Mouse (Mus musculus) forebrain, embryonic 15.5 days (tissue): Measurements from ENCODE around the gene Dnmbp. TPM values are rescaled to one million over a fixed set of nuclear protein-coding genes. Genes with fewer than 3 reads are reported as not detected.

ENCODE experiments used
- ATAC-seq: fragments of 200-750 bp; cut with Nextera tagmentation; replicated peaks from 2 replicates; pipeline ENCODE4 v1.8.0; 2017; ENCODE audit warnings: mild to moderate bottlenecking, moderate TSS enrichment, moderate library complexity
- H3K27ac ChIP-seq: fragments of 300-500 bp; sonication (generic); replicated peaks from 2 replicates; pipeline ENCODE4 v1.5.1; 2015; ENCODE audit warnings: mild to moderate bottlenecking, inconsistent platforms
- H3K27me3 ChIP-seq: fragments of 300-500 bp; sonication (generic); 2 replicates; pipeline ENCODE4 v1.6.1; 2015; ENCODE audit warnings: inconsistent platforms
- H3K36me3 ChIP-seq: fragments of 300-500 bp; sonication (generic); 2 replicates; pipeline ENCODE4 v1.6.1; 2015; ENCODE audit warnings: mild to moderate bottlenecking, inconsistent platforms
- H3K4me1 ChIP-seq: fragments of 300-500 bp; sonication (generic); 2 replicates; pipeline ENCODE4 v1.6.1; 2015; ENCODE audit warnings: inconsistent platforms
- H3K4me2 ChIP-seq: fragments of 300-500 bp; sonication (generic); replicated peaks from 2 replicates; pipeline ENCODE4 v1.6.1; 2015; ENCODE audit warnings: mild to moderate bottlenecking, inconsistent platforms
- H3K4me3 ChIP-seq: fragments of 300-500 bp; sonication (generic); 2 replicates; pipeline ENCODE4 v1.5.1; 2015; ENCODE audit warnings: mild to moderate bottlenecking, inconsistent platforms
- H3K9ac ChIP-seq: fragments of 300-500 bp; sonication (generic); replicated peaks from 2 replicates; pipeline ENCODE4 v1.6.1; 2015; ENCODE audit warnings: mild to moderate bottlenecking, inconsistent platforms
- H3K9me3 ChIP-seq: fragments of 300-500 bp; sonication (generic); 2 replicates; pipeline ENCODE4 v1.6.1; 2016; ENCODE audit warnings: inconsistent platforms
- WGBS: fragments of 180-500 bp; shearing (Covaris S2); methylation state at CpG from one replicate; pipeline ENCODE4 v1.1.7; 2015; ENCODE audit warnings: mixed read lengths; 5-methylcytosine and 5-hydroxymethylcytosine counted together
- polyA plus RNA-seq: library from polyadenylated mRNA; unstranded; fragments of >200 nt; fragmentation: Nextera tagmentation; extraction: Ambion mirVana; gene quantifications from 2 replicates; pipeline ENCODE4 v1.2.1, GENCODE M21; 2015

The Dnmbp gene
- polyA plus RNA-seq, 1 experiment from 2014 or later = 8.7 TPM

- ATAC-seq = no peak
- H3K36me3 ChIP-seq = no peaks in the 10 kb centered on the region
- H3K4me1 ChIP-seq = no peaks in the 10 kb centered on the region
- no peak overlapping the region for H3K9ac ChIP-seq
- H3K4me3 ChIP-seq = no peak overlapping the region
- H3K4me2 ChIP-seq = no peak overlapping the region
- H3K9me3 ChIP-seq = no peaks in the 10 kb centered on the region
- H3K27me3 ChIP-seq = no peaks in the 10 kb centered on the region
- WGBS = 79% methylated on average over 10 of the region's 10 CpGs
- no peak overlapping the region for H3K27ac ChIP-seq
These were observed 41.4 kb downstream of the Dnmbp start for GRCm38 (mm10) chr19:43898547-43898946.

- H3K4me3 ChIP-seq = no peak overlapping the region
- WGBS = 92% methylated on average over 14 of the region's 14 CpGs
- H3K27me3 ChIP-seq = no peaks in the 10 kb centered on the region
- no peaks in the 10 kb centered on the region for H3K36me3 ChIP-seq
- no peak overlapping the region for H3K27ac ChIP-seq
- no peak overlapping the region for H3K9ac ChIP-seq
- ATAC-seq = no peak
- H3K4me1 ChIP-seq = no peaks in the 10 kb centered on the region
- H3K4me2 ChIP-seq = no peak overlapping the region
- H3K9me3 ChIP-seq = no peaks in the 10 kb centered on the region
These were observed 43.5 kb downstream of the Dnmbp start for GRCm38 (mm10) chr19:43896441-43896840.

GRCm38 (mm10) chr19:43895951-43896350, 44.0 kb downstream of the Dnmbp start:
- H3K27me3 ChIP-seq = no peaks in the 10 kb centered on the region
- no peak overlapping the region for H3K27ac ChIP-seq
- H3K9ac ChIP-seq = no peak overlapping the region
- H3K4me3 ChIP-seq = no peak overlapping the region
- ATAC-seq = no peak
- H3K4me2 ChIP-seq = no peak overlapping the region
- H3K4me1 ChIP-seq = no peaks in the 10 kb centered on the region
- no peaks in the 10 kb centered on the region for H3K36me3 ChIP-seq
- WGBS = 94% methylated on average over 5 of the region's 5 CpGs
- no peaks in the 10 kb centered on the region for H3K9me3 ChIP-seq

- H3K36me3 ChIP-seq = no peaks in the 10 kb centered on the region
- H3K4me2 ChIP-seq = no peak overlapping the region
- WGBS = 75% methylated on average over 9 of the region's 9 CpGs
- no peak overlapping the region for H3K9ac ChIP-seq
- H3K4me3 ChIP-seq = no peak overlapping the region
- H3K27me3 ChIP-seq = no peaks in the 10 kb centered on the region
- H3K9me3 ChIP-seq = no peaks in the 10 kb centered on the region
- no peaks in the 10 kb centered on the region for H3K4me1 ChIP-seq
- no peak for ATAC-seq
- H3K27ac ChIP-seq = no peak overlapping the region
These were observed 45.2 kb downstream of the Dnmbp start for GRCm38 (mm10) chr19:43894821-43895220.

GRCm38 (mm10) chr19:43894070-43894469, 45.9 kb downstream of the Dnmbp start:
- Histone ChIP-seq H3K4me3 (no peak overlapping the region), H3K4me2 (no peak overlapping the region), H3K9me3 (no peaks in the 10 kb centered on the region), H3K27ac (no peak overlapping the region), H3K27me3 (no peaks in the 10 kb centered on the region), H3K36me3 (no peaks in the 10 kb centered on the region), H3K4me1 (no peaks in the 10 kb centered on the region), H3K9ac (no peak overlapping the region)
- WGBS = 9% methylated on average over 7 of the region's 7 CpGs
- no peak for ATAC-seq

- Histone ChIP-seq H3K27me3 (no peaks in the 10 kb centered on the region), H3K27ac (no peak overlapping the region), H3K4me3 (no peak overlapping the region), H3K4me1 (no peaks in the 10 kb centered on the region), H3K9me3 (no peaks in the 10 kb centered on the region), H3K36me3 (no peaks in the 10 kb centered on the region), H3K9ac (no peak overlapping the region), H3K4me2 (no peak overlapping the region)
- no peak for ATAC-seq
- WGBS = 74% methylated on average over 5 of the region's 5 CpGs
These were observed 49.5 kb downstream of the Dnmbp start for GRCm38 (mm10) chr19:43890487-43890886.

- no peaks in the 10 kb centered on the region for H3K9me3 ChIP-seq
- no peak for ATAC-seq
- peaks cover 4% of the 10 kb centered on the region; the same call in 1 of the 2 replicates for H3K4me1 ChIP-seq
- no peaks in the 10 kb centered on the region for H3K27me3 ChIP-seq
- H3K9ac ChIP-seq = no peak overlapping the region
- no peak overlapping the region for H3K27ac ChIP-seq
- no peak overlapping the region for H3K4me3 ChIP-seq
- WGBS = 65% methylated on average over 2 of the region's 2 CpGs
- H3K4me2 ChIP-seq = no peak overlapping the region
- H3K36me3 ChIP-seq = no peaks in the 10 kb centered on the region
These were observed 52.3 kb downstream of the Dnmbp start for GRCm38 (mm10) chr19:43887725-43888124.

- H3K4me2 ChIP-seq = no peak overlapping the region
- 79% methylated on average over 5 of the region's 5 CpGs for WGBS
- peaks cover 6% of the 10 kb centered on the region; the same call in 1 of the 2 replicates for H3K4me1 ChIP-seq
- ATAC-seq = no peak
- no peaks in the 10 kb centered on the region for H3K9me3 ChIP-seq
- H3K4me3 ChIP-seq = no peak overlapping the region
- H3K36me3 ChIP-seq = no peaks in the 10 kb centered on the region
- H3K9ac ChIP-seq = no peak overlapping the region
- no peak overlapping the region for H3K27ac ChIP-seq
- H3K27me3 ChIP-seq = no peaks in the 10 kb centered on the region
These were observed 52.7 kb downstream of the Dnmbp start for GRCm38 (mm10) chr19:43887242-43887641.

GRCm38 (mm10) chr19:43886371-43887099, 53.5 kb downstream of the Dnmbp start:
- Histone ChIP-seq H3K27ac (no peak overlapping the region), H3K36me3 (no peaks in the 10 kb centered on the region), H3K9me3 (no peaks in the 10 kb centered on the region), H3K27me3 (no peaks in the 10 kb centered on the region), H3K4me1 (peaks cover 6% of the 10 kb centered on the region; the same call in 1 of the 2 replicates), H3K4me3 (no peak overlapping the region), H3K9ac (no peak overlapping the region), H3K4me2 (no peak overlapping the region)
- ATAC-seq = no peak
- 81% methylated on average over 12 of the region's 12 CpGs for WGBS

GRCm38 (mm10) chr19:43884668-43885498, 55.1 kb downstream of the Dnmbp start:
- Histone ChIP-seq H3K27ac (no peak overlapping the region), H3K4me2 (no peak overlapping the region), H3K9ac (no peak overlapping the region), H3K36me3 (no peaks in the 10 kb centered on the region), H3K4me3 (no peak overlapping the region), H3K4me1 (peaks cover 10% of the 10 kb centered on the region), H3K9me3 (no peaks in the 10 kb centered on the region), H3K27me3 (no peaks in the 10 kb centered on the region)
- 79% methylated on average over 13 of the region's 13 CpGs for WGBS
- ATAC-seq = no peak

- Histone ChIP-seq H3K4me1 (peaks cover 28% of the 10 kb centered on the region), H3K9me3 (no peaks in the 10 kb centered on the region), H3K4me2 (peak overlapping the region; percentile 41), H3K27me3 (no peaks in the 10 kb centered on the region), H3K36me3 (no peaks in the 10 kb centered on the region), H3K9ac (0 out of 2 replicates have a peak overlapping the region, but pooled peaks have one; percentile 25), H3K27ac (0 out of 2 replicates have a peak overlapping the region, but pooled peaks have one; percentile 23), H3K4me3 (peak overlapping the region; percentile 23)
- 16% methylated on average over 18 of the region's 18 CpGs for WGBS
- ATAC-seq = peak; percentile 27; the same call in 1 of the 2 replicates
These were observed 57.0 kb downstream of the Dnmbp start for GRCm38 (mm10) chr19:43882895-43883573.

GRCm38 (mm10) chr19:43881615-43882014, 58.4 kb downstream of the Dnmbp start:
- no peak overlapping the region for H3K4me2 ChIP-seq
- no peaks in the 10 kb centered on the region for H3K9me3 ChIP-seq
- ATAC-seq = no peak
- H3K36me3 ChIP-seq = no peaks in the 10 kb centered on the region
- peaks cover 36% of the 10 kb centered on the region for H3K4me1 ChIP-seq
- 89% methylated on average over 7 of the region's 7 CpGs for WGBS
- H3K27ac ChIP-seq = no peak overlapping the region
- no peaks in the 10 kb centered on the region for H3K27me3 ChIP-seq
- no peak overlapping the region for H3K4me3 ChIP-seq
- H3K9ac ChIP-seq = no peak overlapping the region
